Mouse (Mus musculus): ENCODE results near the gene Yy1. TPM values are rescaled to one million over a fixed set of nuclear protein-coding genes. Genes with fewer than 3 reads are reported as not detected.
A peak's percentile ranks its signal among the peaks of the same experiment; 100 is the strongest.

The Yy1 gene
- 177 TPM in 1 of 2 replicates, not detected in the other for polyA plus RNA-seq (2012; ENCODE audit: insufficient read depth, insufficient read length, low replicate concordance, missing spikeins)

- H3K27ac ChIP-seq (ENCODE audit: insufficient read depth, low read depth, low read length): peak within 1 kb of the TSS; percentile 86
- WGBS: under 1% methylated on average over 114 of the region's 127 CpGs
- no peaks in the 10 kb centered on the region for H3K4me1 ChIP-seq (ENCODE audit: control insufficient read depth, insufficient read depth, low read length)
- TF ChIP-seq CTCF (IDR thresholded peaks at IDR 0.05; ENCODE audit: insufficient read depth, low read depth, low read length): no peak
- TF ChIP-seq POLR2A (IDR thresholded peaks at IDR 0.05; ENCODE audit: insufficient read depth, low read depth, low read length): peak; percentile 59
- H3K4me3 ChIP-seq (ENCODE audit: insufficient read depth, low read depth, low read length): peak within 1 kb of the TSS; percentile 97
Measured at GRCm38 (mm10) chr12:108792546-108793452, at the start of gene Yy1. Gene Yy1, plus strand, starts transcription at chr12:108792973.

GRCm38 (mm10) chr12:108745990-108746389 is 46.8 kb upstream of the Yy1 start:
- Histone ChIP-seq H3K27ac (ENCODE audit: insufficient read depth, low read depth, low read length) (no peak overlapping the region), H3K4me1 (ENCODE audit: control insufficient read depth, insufficient read depth, low read length) (no peaks in the 10 kb centered on the region), H3K4me3 (ENCODE audit: insufficient read depth, low read depth, low read length) (no peak overlapping the region)
- TF ChIP-seq CTCF (IDR thresholded peaks at IDR 0.05; ENCODE audit: insufficient read depth, low read depth, low read length) (no peak), POLR2A (IDR thresholded peaks at IDR 0.05; ENCODE audit: insufficient read depth, low read depth, low read length) (no peak)

- H3K4me1 ChIP-seq (ENCODE audit: control insufficient read depth, insufficient read depth, low read length): no peaks in the 10 kb centered on the region
- WGBS: 59% methylated on average over 6 of the region's 6 CpGs
- TF ChIP-seq CTCF (IDR thresholded peaks at IDR 0.05; ENCODE audit: insufficient read depth, low read depth, low read length): no peak
- no peak for TF ChIP-seq POLR2A (IDR thresholded peaks at IDR 0.05; ENCODE audit: insufficient read depth, low read depth, low read length)
- H3K4me3 ChIP-seq (ENCODE audit: insufficient read depth, low read depth, low read length): no peak overlapping the region
- no peak overlapping the region for H3K27ac ChIP-seq (ENCODE audit: insufficient read depth, low read depth, low read length)
Measured at GRCm38 (mm10) chr12:108749019-108749418, 43.8 kb upstream of the Yy1 start.

GRCm38 (mm10) chr12:108749454-108749853 is 43.3 kb upstream of the Yy1 start:
- Histone ChIP-seq H3K27ac (ENCODE audit: insufficient read depth, low read depth, low read length) (no peak overlapping the region), H3K4me3 (ENCODE audit: insufficient read depth, low read depth, low read length) (no peak overlapping the region), H3K4me1 (ENCODE audit: control insufficient read depth, insufficient read depth, low read length) (no peaks in the 10 kb centered on the region)
- TF ChIP-seq CTCF (IDR thresholded peaks at IDR 0.05; ENCODE audit: insufficient read depth, low read depth, low read length): no peak
- TF ChIP-seq POLR2A (IDR thresholded peaks at IDR 0.05; ENCODE audit: insufficient read depth, low read depth, low read length): no peak
- 88% methylated on average over 9 of the region's 9 CpGs for WGBS

- WGBS: 76% methylated on average over 3 of the region's 3 CpGs
- H3K27ac ChIP-seq (ENCODE audit: insufficient read depth, low read depth, low read length): no peak overlapping the region
- TF ChIP-seq POLR2A (IDR thresholded peaks at IDR 0.05; ENCODE audit: insufficient read depth, low read depth, low read length): no peak
- TF ChIP-seq CTCF (IDR thresholded peaks at IDR 0.05; ENCODE audit: insufficient read depth, low read depth, low read length): no peak
- H3K4me1 ChIP-seq (ENCODE audit: control insufficient read depth, insufficient read depth, low read length): no peaks in the 10 kb centered on the region
- H3K4me3 ChIP-seq (ENCODE audit: insufficient read depth, low read depth, low read length): no peak overlapping the region
Measured at GRCm38 (mm10) chr12:108750226-108750625, 42.5 kb upstream of the Yy1 start.

GRCm38 (mm10) chr12:108751790-108752189 is 41.0 kb upstream of the Yy1 start:
- H3K4me1 ChIP-seq (ENCODE audit: control insufficient read depth, insufficient read depth, low read length): no peaks in the 10 kb centered on the region
- H3K4me3 ChIP-seq (ENCODE audit: insufficient read depth, low read depth, low read length): no peak overlapping the region
- TF ChIP-seq CTCF (IDR thresholded peaks at IDR 0.05; ENCODE audit: insufficient read depth, low read depth, low read length): no peak
- TF ChIP-seq POLR2A (IDR thresholded peaks at IDR 0.05; ENCODE audit: insufficient read depth, low read depth, low read length): no peak

GRCm38 (mm10) chr12:108755141-108755540 is 37.6 kb upstream of the Yy1 start:
- Histone ChIP-seq H3K4me1 (ENCODE audit: control insufficient read depth, insufficient read depth, low read length) (no peaks in the 10 kb centered on the region), H3K4me3 (ENCODE audit: insufficient read depth, low read depth, low read length) (no peak overlapping the region), H3K27ac (ENCODE audit: insufficient read depth, low read depth, low read length) (no peak overlapping the region)
- TF ChIP-seq CTCF (IDR thresholded peaks at IDR 0.05; ENCODE audit: insufficient read depth, low read depth, low read length) (no peak), POLR2A (IDR thresholded peaks at IDR 0.05; ENCODE audit: insufficient read depth, low read depth, low read length) (no peak)
- WGBS: 78% methylated on average over 21 of the region's 21 CpGs

More at GRCm38 (mm10) chr12:108751790-108752189, 41.0 kb upstream of the Yy1 start:
- 62% methylated on average over 9 of the region's 9 CpGs for WGBS
- H3K27ac ChIP-seq (ENCODE audit: insufficient read depth, low read depth, low read length): no peak overlapping the region

GRCm38 (mm10) chr12:108756611-108757010 is 36.2 kb upstream of the Yy1 start:
- TF ChIP-seq POLR2A (IDR thresholded peaks at IDR 0.05; ENCODE audit: insufficient read depth, low read depth, low read length): no peak
- no peak for TF ChIP-seq CTCF (IDR thresholded peaks at IDR 0.05; ENCODE audit: insufficient read depth, low read depth, low read length)
- whole genome bisulfite sequencing: 92% methylated on average over 10 of the region's 10 CpGs
- no peak overlapping the region for H3K4me3 ChIP-seq (ENCODE audit: insufficient read depth, low read depth, low read length)
- no peak overlapping the region for H3K27ac ChIP-seq (ENCODE audit: insufficient read depth, low read depth, low read length)
- H3K4me1 ChIP-seq (ENCODE audit: control insufficient read depth, insufficient read depth, low read length): no peaks in the 10 kb centered on the region

- H3K27ac ChIP-seq (ENCODE audit: insufficient read depth, low read depth, low read length): peak overlapping the region; percentile 47; the same call in 1 of the 2 replicates
- H3K4me1 ChIP-seq (ENCODE audit: control insufficient read depth, insufficient read depth, low read length): no peaks in the 10 kb centered on the region
- under 1% methylated on average over 41 of the region's 41 CpGs for WGBS
- H3K4me3 ChIP-seq (ENCODE audit: insufficient read depth, low read depth, low read length): peak overlapping the region; percentile 80
- TF ChIP-seq POLR2A (IDR thresholded peaks at IDR 0.05; ENCODE audit: insufficient read depth, low read depth, low read length) (peak; percentile 68; the same call in 1 of the 2 replicates), CTCF (IDR thresholded peaks at IDR 0.05; ENCODE audit: insufficient read depth, low read depth, low read length) (peak; percentile 96)
Measured at GRCm38 (mm10) chr12:108757717-108758257, 35.0 kb upstream of the Yy1 start.

Data from olfactory bulb, adult 2 months (tissue).